Mouse (Mus musculus): ENCODE data around the gene Olfm2. TPM values are rescaled to one million over a fixed set of nuclear protein-coding genes. Genes with fewer than 3 reads are reported as not detected.

Olfm2 gene
- total RNA-seq, 2 experiments from 2014 or later = 127 to 142 TPM

- DNase-seq (ENCODE audit: low spot score in 2 of 2) = no peak
Observed at GRCm38 (mm10) chr9:20748540-20748939, 2.4 kb upstream of the Olfm2 start.

- no peak for DNase-seq (ENCODE audit: low spot score in 2 of 2)
Observed at GRCm38 (mm10) chr9:20747682-20748081, 1.5 kb upstream of the Olfm2 start.

DNA sequence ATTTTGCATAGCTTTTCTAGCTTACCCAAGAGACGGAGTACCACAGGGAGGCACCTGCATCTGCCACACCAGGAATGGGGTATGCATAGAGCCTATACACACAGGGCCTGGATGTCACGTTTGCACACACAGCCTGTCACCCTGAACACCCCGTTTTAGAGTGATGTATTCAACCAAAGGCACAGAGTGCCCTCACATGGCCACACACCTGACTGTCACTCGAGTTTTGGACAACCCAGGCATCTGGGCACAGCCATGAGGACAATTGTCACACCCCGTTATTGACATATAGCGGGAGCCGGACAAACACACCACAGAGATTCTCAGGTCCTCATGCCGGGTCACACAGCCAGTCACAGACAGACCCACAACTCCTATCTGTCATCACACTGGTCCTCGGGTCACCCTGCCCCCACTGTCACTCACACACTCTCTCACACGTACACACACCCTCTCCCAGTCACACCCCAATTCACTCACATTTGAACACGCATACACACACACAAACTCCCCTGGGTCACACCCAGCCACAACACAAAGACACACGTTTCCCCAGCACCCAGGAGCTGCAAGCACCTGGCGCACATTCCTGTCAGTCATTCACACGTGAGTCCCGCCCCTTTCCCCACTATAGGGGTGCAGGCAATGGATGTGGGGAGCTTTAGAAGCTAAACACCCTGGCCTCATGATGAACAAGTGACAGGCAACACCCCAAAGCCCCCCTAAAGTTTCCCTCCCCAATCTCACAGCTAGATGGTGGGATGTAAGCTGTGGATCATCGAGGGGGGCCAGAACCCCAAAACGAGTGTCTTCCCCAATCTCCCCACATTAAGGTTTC is 801 bp downstream of the Olfm2 start:
- DNase-seq (ENCODE audit: low spot score in 2 of 2) = no peak

- DNase-seq (ENCODE audit: low spot score in 2 of 2) = peak in 1 of 2 experiments; percentile 49
Observed at GRCm38 (mm10) chr9:20743946-20744738, 2.0 kb downstream of the Olfm2 start.

GRCm38 (mm10) chr9:20740407-20740806 is 5.7 kb downstream of the Olfm2 start:
- DNase-seq (ENCODE audit: low spot score in 2 of 2) = peak; percentile 81 to 84

DNA sequence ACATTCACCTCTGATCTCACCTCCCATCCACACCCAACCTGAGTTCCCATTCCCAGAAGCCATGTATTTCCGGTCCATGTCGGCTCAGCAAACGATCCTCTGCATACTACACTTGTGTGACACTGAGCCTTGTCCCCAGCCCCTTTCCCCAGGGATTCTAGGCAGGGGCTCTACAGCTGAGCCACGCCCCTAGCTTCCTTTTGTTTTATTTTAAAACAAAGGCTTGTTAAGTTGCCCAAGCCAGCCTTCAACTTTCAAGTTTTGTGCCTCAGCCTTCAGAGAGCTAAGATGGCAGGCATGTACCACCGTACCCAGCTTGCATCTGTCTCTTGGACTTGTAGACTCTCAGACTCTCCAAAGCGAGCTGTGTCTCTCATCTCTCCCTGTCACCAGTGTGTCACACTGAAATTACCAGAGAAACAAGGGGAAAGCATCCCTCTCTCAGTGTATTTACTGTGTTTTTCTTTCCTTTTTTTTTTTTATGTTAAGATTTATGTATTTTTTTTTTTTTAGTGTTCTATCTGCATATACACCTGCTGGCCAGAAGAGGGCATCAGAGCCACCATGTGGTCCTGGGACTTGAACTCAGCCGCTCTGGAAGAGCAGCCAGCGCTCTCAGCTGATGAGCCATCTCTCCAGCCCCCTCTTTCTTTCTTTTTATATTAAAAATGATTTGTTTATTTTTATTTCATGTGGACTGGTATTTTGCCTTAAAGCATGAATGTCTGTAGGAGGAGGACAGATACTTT is 7.7 kb downstream of the Olfm2 start:
- peak in 1 of 2 experiments; percentile 26 for DNase-seq (ENCODE audit: low spot score in 2 of 2)

DNA sequence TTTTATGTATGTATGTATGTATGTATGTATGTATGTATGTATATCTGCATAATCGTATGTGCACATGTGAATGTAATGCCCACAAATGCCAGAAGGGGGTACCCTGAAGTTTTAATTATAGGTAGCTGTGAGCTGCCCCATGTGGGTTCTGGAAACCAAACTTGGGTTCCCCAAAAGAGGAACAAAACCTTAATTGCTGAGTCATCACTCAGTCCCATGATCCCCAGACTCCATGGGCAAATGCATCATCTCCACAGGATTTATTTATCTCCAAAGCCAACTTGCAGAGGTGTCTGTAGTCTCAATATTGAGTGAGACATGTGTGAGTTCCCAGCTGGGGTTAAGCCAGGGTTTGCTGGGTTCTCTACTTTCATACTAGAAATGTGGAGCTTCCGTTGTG is 8.9 kb downstream of the Olfm2 start:
- no peak for DNase-seq (ENCODE audit: low spot score in 2 of 2)

GRCm38 (mm10) chr9:20734692-20735091 is 11.5 kb downstream of the Olfm2 start:
- DNase-seq (ENCODE audit: low spot score in 2 of 2) = no peak

- DNase-seq (ENCODE audit: low spot score in 2 of 2) = no peak
Observed at GRCm38 (mm10) chr9:20731797-20732196, 14.4 kb downstream of the Olfm2 start.

DNA sequence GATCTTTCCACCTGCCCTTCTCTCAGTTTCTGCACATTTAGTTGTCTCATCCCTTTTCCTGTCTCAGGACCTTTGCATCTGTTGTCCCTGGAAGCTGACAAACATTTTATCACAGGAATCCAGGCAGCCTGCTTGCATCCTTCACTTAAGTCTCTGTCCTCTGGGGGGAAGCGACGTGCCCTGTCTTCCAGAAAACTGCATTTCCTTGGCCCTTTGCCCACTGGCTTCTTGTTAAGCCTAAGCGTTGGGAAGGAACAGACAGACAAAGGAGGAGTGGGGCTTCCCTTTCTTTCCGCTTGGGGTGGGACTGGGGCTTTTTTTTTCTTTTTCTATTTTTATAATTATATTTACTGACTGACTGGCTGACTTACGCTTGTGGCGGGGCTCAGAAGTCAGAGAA is 16.7 kb downstream of the Olfm2 start:
- no peak for DNase-seq (ENCODE audit: low spot score in 2 of 2)

GRCm38 (mm10) chr9:20727601-20728113 is 18.5 kb downstream of the Olfm2 start:
- peak; percentile 44 to 47 for DNase-seq (ENCODE audit: low spot score in 2 of 2)

DNA sequence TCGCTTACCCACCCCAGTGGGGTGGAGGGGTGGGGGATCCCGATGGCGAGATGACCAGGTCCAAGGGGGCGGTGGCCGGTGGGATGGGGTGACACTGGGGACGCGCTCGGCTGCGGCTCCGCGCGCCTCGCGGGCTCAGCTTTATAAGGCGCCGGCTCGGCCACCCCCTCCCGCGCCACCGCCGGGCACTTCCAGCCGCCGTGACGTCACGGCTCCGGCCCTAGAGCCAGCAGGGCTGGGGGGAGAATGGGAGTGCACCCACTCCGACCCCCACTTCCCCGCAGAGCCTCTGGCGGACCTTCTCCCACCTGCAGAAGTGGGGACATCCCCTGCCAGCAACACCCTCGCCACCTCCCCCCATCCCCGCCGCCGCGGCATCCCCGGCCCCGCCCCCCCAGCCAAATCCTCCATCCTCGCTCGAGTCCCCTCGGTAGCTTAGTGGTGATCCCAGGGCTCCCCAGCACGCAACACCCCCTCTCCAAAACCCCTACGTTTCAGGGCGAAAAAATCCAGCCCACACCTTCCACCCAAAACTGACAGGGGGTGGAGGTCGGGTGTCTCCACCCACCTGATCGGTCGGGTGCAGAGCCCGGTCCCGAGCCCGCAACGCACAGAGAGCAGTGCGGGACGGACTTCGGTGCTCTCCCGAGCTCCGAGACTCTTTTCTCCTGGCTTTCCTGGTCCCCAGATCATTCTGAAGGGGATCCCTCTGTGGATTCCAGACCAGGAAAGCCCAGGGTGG is 19.1 kb downstream of the Olfm2 start:
- peak; percentile 50 to 59 for DNase-seq (ENCODE audit: low spot score in 2 of 2)

DNA sequence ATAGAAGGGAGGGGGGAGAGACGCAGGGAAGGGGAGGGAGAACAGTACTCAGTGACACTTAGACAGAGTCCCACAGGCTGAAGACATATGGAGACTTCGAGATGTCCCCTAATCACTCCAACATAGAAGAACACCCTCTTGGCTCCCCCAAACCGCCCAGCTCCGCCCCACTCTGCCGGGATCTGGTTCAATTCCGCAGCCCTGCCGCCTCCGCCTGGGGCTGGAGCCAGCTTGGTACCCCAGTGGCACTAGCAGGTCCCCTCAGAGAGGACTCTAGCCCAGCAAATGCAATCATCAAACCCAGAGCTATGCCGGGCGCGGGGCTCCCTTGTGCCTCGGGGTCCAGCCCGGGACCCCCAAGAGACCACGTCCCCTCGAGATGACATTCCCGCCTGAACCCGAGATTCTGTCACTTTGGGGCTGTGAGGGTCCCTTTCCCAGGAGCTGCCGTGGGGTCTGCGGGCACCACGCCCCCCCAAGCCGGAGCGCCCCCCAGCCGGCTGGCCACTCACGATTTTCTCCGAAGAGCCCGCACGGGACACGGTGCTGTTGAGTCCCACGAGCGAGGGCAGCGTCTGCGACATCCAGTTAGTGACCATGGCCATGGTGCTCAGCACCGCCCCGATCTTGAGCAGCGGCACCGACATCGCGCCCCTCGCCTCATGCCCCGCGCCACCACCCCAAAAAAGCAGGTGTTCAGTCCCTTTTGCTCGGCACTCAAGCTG is 19.9 kb downstream of the Olfm2 start:
- DNase-seq (ENCODE audit: low spot score in 2 of 2) = peak; percentile 56 to 64

DNA sequence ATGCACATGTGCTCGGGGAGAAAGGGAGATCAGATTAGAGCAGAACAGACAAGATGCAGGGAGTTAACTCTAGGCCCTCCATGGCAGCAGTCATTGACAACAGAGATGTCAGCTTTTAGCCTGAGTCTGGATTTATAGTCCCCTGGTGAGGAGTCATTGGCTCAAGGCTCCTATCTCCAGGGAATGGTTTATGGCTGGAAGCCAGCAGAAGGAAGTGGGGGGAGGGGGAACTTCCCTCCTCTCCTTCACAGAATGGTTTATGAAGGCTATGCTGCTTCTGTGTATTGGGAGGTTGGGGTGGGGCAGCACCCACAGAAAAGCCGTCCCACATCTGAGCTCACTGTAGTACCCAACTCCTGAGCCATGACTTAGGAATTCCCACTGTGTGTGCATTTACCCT is 24.6 kb downstream of the Olfm2 start:
- no peak for DNase-seq (ENCODE audit: low spot score in 2 of 2)

- DNase-seq (ENCODE audit: low spot score in 2 of 2) = no peak
Observed at GRCm38 (mm10) chr9:20715332-20715731, 30.8 kb downstream of the Olfm2 start.

- DNase-seq (ENCODE audit: low spot score in 2 of 2) = no peak
Observed at GRCm38 (mm10) chr9:20713478-20713987, 32.6 kb downstream of the Olfm2 start.

GRCm38 (mm10) chr9:20712934-20713477 is 33.1 kb downstream of the Olfm2 start:
- DNase-seq (ENCODE audit: low spot score in 2 of 2) = no peak

- no peak for DNase-seq (ENCODE audit: low spot score in 2 of 2)
Observed at GRCm38 (mm10) chr9:20710471-20710870, 35.7 kb downstream of the Olfm2 start.

DNA sequence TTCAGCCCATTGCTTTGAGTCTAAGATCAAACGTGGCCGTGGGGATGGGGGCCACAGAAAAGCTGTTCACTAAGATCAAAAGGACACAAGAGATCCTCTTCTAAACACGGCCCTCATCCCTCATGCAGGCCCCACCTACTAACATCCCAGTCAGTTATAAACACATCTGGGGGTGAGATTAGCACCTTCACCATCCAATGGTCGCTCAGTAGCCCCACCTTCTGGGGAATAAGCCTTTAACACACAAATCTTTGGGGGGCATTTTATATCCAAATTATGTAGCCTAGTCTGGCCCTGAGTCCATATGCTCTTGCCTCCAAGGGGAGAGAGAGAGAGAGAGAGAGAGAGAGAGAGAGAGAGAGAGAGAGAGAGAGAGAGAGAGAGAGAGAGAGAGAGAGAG is 40.2 kb downstream of the Olfm2 start:
- no peak for DNase-seq (ENCODE audit: low spot score in 2 of 2)
